Mouse (Mus musculus) gonadal fat pad, adult 2 months (tissue): ENCODE data around the gene Scaf11. TPM values are rescaled to one million over a fixed set of nuclear protein-coding genes. Genes with fewer than 3 reads are reported as not detected.
"Not testable (repeated sequence)": the region's sequence is repeated elsewhere in the genome, so short reads cannot be mapped to it uniquely, and the experiment has no call there.

Experiments used
- DNase-seq: peaks from one replicate; pipeline ENCODE4 v3.0.0-alpha.2; 2012; ENCODE audit warnings: low read depth
- polyA plus RNA-seq: library from polyadenylated mRNA; depleted of rRNA; stranded (reverse); fragments of >200 nt; gene quantifications from 2 replicates; pipeline ENCODE4 v1.2.3, GENCODE M21; 2012

Scaf11 gene
- polyA plus RNA-seq, 1 experiment = 19.9 TPM

DNA sequence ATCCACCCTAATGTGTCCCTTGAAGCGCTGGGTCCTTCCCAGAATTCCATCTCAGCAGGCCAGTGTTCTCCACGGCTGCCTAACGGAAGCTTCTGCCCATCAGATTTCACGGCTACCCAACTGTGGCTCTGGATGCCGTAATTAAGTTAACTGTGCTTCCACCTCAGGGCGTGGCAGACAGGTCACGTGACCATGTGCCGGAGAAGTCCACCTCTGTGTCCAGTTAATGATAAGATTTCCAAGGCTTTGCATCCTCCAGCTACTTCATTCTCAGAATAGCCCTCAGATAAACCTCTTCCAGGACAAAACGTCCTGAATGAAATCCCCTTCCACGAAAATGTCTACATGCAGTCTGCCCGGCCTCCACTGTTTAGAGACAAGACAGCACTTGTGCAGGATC is 4.4 kb upstream of the Scaf11 start:
- no peak for DNase-seq

DNA sequence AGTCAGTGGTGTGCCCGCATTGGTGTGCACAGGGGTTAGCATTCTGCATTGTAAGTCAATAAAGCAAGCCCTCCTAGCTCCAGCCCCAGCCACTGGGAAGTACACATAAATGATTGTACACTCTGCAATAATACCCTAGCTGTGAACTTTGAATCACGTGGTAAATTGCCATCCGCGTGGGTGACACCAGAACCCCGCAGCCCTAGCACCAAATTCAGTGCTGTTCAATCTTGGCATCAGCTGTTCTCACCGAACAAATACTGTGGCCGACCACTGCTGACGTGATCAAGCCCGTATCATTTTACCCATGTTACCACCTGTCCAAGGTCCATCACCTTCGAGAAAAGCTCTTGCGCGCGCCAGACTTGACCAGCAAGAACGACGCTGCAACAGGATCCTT is 3.2 kb upstream of the Scaf11 start:
- no peak for DNase-seq

DNA sequence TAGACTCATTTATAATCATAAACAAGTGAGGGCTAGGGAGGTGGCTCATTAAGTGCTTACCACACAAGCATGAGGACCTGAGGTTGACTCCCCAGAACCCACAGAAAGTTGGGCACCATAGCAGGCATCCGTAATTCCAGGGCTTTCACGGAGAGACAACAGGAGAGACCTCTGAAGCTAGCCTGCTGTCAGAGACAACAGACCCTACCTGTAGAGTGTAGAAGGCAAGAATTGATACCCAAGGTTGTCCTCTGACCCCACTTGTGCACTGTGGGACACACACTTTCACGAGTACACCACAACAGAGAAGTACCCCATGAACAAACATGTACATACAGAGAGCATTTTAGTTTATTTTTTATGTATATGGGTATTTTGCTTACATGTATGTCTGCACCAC is 2.0 kb upstream of the Scaf11 start:
- no peak for DNase-seq

DNA sequence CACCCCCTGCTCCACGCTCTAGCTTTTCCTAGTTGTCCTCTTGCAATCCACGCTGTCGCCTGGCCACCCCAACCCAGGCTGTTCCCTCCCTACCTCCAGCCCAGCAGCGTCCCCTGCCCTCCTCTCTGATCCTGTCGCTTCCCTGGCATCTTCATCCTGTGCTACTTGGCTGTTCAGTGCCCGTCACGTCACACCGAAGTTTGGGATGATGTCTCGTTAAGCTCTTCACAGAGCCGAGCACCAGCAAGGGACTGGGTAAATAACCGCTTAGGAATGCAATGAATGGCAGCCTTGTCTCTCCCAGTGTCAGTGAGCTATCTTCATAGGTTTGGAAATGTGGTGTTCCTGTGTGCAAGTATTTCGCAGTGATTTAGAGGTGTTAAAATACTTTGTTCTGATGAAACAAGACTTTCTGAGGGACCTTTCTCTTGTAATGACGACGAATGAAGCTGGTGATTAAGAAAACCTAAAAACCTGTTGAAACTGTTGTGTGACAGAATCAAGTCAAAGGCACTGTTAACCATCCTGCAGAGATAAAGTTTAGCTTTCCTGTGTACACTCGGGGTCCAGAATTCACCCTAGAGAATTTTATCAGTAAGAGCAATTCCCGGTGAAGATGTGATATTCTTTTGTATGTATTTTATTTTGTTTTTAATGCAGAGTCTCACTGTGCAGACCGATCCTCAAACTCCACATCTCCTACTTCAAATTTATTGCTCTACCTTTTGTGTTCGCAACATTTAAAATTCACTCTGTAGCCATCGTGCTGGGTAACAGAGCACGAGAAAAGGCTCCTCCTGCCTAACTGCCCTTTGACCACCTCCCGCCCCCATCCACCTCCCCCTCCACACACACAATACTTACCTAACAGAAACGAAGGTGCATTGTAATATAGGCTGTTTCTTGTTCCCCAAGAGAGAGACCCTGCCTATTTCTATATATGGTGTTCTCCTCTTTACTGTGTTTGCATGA is 1.2 kb upstream of the Scaf11 start:
- no peak for DNase-seq

DNA sequence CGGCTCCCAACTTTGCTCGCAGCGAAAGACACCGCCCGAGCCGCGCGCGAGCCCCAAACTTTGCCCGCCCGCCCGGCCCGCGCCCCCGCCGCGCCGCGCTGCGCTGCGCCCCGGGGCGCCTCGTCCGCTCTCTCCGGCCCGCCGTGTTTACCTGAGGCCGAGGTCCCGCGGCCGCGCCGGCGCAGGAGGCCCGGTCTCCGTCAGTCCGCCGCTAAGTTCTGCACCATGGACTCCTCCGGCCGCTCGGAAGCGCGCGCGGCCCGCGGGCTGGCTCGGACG is 253 bp downstream of the Scaf11 start:
- no peak for DNase-seq

DNA sequence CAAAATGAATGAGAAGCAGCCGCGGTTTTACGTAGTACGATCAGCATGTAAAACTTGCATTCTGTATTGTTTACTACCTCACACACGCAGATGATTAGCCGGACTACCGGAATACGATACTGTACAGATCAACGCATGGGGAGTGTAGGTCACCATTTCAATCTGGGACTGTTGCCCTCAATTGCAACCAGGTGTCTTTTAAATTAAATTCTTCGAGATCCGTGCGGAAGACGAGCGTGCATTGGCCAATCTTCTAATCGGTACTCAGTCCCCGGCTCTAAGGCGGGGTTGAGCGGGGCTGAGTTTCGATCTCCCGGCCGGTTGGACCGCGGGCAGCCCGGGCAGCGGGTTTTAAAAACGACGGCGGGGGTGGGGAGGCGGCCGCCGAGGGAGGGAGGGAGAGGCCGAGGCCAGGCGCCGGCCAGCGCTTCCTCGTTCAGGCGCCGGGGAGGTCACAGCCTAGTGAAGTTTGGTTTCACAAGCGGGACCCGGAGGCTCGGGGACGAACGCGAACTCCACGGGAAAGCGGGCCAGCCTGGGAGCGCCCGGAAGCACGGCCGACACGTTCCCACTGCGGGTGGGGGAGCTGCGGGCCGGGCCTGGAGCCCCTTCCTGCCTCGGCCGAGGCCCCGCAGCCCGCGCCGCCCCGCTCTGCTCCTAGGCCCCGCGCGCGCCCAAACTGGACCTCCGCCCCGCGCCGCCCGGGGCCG is 747 bp downstream of the Scaf11 start:
- no peak for DNase-seq

DNA sequence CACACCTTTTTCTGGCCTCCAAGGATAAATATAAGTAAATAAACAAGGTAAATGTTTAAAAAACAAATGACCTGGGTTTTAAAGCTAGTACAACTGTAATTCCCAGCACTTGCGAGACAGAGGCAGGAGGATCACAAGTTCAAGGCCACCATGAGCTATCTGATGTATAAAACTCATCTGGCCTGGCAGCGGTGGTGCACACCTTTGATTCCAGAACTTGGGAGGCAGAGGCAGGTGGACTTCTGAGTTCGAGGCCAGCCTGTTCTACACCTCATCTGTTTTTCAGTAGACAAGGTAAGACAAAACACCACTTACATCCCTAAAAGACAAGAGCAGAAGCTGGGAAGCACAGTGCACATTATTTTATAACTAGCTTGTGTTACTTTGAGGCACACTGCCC is 2.4 kb downstream of the Scaf11 start:
- DNase-seq = no peak

DNA sequence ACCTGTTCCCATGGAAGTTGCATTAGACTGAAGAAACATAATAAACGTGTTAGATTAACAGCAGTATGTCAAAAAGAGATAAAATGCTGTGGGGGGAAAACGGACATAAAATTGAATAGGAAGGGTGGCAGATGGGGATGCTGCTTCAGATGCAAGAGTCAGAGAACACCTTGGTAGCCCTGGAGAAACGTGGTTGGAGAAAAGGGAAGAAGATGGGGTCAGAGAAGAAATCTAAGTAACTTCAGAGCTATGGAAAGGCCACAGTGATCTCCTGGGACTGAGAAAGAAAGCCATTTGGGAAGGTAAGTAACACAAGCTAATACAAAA is 3.3 kb downstream of the Scaf11 start:
- DNase-seq = no peak

DNA sequence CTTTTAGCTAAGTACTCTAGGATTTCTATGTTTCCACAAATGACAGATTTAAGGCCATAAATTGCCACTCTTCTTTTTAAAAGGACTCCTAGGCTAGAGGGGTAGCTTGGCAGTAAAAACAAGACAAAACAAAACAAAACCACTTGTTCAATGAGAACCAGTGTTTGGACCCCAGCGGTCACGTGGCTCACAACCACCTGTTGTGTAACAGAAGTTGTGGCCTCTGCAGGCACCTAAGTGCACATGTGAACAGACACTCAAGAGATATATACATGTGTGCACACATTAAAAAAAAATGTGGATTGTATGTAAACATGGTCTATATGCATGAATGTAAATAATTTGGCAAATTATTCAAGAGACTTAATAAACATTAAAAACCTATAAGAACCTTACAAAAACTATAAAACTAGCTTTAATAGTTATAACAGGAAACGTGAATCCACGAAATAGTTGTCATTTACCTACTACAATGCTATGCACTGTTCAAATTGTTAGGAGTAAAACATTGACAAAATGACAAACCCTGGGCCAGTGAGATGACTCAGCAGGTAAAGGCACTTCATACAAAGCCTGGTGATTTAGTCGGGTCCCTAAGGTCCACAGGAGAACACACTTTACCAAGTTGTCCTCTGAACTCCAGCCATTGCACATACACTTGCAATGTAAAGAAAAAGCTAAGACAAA is 3.8 kb downstream of the Scaf11 start:
- DNase-seq = no peak

DNA sequence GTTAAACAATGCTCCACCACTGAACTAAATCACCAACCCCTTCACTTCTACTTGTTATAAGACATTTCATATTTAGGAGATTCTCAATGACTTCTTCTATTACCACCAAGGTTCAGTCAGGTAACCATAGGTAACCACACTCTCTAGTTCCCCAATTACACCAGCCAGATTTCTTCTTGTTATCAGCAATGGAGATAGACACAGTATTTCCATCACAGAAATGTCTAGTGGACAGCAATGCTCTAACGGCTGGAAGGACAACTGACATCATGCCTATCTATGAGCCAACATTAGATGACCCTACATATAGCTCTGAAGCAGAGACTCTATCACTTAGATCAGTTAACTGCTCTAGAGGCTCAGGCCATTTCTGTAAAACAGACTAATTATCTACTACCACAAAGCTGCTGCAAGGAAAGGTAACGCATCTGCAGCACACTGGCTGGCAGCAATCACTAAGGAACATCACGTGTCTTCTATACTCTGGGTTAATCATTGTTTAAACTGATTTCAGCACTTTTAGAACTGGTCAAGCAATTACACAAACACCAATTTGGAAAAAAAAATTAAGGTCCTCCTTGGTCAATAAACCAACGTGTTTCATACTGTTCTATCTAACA is 4.9 kb downstream of the Scaf11 start:
- no peak for DNase-seq

DNA sequence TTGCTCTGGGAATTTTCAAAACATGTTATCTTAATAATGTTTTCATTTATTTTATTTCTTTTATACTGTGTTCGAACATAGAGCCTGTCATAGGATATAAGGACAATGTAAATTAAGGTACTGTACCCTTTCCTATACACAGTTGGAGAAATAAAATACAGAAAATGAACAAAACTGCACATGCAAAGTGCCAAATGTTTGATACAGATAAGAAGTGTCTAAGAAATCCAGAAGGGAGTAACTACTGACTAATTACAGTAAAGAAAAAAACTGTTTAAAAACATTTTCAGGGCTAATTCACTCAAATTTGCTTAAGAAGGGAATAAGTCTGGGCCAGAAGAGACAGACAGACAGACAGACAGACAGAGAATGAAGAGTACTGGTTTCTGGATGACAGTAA is 7.3 kb downstream of the Scaf11 start:
- no peak for DNase-seq

DNA sequence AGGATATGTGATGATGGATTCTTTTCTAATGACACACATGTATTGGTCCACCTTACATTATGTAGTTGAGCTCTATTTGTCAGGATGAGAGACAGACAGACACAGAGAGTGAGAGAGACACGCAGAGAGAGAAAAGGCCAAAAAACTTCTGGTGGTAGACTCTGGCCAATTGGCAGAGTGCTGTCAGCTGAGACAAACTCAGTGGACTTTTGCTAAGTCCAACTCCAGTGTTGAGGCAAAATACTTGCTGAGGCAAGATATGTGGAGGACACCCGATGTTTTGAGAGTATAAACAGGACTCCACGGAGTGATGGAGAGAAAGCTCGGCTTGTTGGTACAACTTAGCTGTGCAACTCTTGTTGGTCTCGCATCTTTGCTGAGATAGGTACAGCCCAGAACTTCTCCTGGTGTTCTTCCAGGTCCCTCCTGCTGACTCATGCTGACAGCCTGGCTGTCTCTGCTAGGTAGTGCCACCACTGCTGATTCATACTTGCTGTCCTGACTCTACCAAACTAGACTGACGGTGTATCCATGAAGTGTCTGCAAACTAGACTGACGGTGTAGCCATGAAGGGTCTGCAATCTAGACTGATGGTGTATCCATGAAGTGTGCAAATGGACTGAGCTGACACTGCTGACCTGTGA is 11.9 kb downstream of the Scaf11 start:
- no peak for DNase-seq

DNA sequence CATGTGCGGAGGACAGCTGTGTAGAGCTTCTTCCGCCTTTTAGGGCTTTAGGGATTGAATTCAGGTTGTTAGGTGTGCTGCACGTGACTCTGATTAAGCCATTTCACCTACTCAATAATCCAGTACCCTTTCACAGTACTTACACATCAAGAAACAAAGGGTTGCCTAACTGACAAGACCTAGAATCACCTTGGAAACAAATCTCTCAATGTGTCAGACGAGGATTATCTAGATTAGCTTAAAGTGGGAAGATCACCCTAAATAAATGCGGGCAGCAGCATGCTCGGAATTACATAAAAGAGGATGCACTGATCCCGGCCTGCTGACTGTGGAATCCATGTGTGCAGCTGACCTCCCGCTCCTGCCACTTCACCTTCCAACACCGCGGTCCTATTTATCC is 13.9 kb downstream of the Scaf11 start:
- DNase-seq = peak; percentile 94

DNA sequence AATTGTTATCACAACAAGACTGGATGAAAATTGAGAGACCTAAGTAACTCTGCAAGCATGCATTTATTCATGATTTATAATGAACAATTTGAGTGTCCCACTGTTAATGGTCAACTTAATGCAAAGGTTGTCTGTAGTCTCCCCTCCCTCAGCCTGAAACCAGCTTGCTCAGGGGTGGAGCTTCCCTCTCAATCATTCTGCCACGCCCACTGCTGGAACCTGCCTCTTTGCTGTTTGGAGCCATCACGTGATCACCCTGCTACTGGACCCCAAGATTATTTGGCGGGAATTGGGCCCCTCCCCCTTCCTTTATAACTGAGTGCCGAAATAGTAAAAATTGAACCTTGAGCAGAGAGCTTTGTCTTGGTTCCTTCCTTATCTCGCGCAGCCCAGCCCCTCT is 19.2 kb downstream of the Scaf11 start:
- not testable (repeated sequence) for DNase-seq

DNA sequence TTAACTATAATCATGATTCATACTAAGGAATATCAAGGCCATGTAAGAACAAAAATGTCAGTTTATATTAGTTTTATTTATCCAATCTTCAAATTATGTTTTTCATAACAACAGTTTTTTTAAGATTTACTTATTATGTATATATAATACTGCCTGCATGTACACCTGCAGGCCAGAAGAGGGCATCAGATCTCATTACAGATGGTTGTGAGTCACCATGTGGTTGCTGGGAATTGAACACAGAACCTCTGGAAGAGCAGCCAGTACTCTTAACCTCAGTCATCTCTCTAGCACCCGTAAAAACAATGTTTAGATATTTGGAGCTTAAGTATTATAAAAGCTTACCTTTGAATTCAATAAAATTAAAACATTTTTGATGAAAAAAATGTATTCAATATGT is 26.4 kb downstream of the Scaf11 start:
- no peak for DNase-seq

DNA sequence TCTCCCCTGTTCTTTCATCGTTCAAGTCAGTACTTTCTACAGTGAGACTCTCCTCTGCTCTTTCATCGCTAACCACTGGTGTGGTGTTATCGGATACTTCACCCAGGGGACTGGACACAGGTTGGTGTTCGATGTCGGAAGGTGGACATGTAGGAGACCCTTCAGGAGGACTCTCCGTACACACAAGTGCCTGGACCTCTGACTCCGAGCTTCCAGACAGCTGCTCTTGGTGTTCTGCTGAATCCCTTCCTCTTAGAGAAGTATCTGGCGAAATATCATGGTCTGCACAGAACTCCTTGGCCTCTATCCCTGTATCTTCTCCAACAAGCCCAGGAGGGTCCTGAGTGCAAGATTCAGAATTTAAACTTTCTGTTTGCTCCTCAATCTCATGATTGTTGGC is 40.7 kb downstream of the Scaf11 start:
- no peak for DNase-seq

DNA sequence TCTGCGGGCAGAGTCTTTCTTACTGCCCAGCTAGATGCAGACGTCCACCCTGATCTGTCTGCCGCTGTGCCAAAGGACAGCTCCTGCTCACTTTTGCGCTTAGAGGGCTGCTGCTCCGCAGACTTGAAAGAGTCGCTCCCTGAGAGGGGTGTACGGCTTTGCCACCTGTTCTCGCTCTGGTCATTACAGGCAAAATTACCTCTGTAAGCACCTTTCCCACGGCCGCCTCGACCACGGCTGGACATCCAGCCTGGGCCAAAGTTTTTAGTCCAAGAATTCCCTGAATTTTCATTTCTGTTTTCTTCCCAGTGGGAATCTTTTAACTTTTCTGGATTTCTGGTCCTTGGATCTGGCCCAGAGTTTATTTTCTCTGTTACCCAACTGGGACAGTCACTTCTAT is 42.5 kb downstream of the Scaf11 start:
- DNase-seq = no peak

DNA sequence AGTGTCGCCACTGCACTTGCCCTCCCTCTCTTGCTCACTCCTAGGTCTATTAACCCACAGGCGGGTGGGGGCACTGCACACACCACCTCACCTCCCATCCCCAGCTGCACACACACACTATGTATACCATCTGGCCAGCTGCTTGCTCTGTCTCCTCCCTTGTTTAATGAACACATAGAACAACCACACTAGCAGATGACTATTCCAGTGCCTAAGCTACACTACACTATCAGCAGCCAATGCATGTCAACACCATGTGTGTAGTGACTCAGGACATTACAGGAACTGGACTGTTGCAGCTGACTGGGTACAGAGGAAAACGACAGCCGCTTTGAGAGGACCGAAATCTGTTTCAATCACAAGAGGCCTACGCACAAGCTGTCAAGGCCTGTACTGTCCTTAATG is 51.9 kb downstream of the Scaf11 start:
- no peak for DNase-seq

DNA sequence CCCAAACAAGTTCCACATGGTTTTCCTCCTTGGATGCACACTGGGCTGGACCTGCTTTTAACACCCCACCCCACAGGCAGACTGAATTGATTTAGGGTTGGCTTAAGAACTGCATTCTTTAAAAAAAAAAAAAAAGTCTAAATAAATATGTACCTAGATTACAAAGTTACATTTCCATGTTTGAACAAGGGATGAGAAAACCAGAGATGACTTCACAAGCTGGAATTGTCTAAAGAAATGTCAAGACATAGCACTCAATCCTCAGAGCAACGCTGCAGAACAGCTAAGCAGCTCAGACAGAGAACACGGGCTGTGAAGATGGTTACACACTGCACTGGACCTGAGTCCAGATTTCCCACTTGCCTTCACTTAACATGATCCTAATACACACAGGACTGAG is 53.5 kb downstream of the Scaf11 start:
- DNase-seq = no peak

DNA sequence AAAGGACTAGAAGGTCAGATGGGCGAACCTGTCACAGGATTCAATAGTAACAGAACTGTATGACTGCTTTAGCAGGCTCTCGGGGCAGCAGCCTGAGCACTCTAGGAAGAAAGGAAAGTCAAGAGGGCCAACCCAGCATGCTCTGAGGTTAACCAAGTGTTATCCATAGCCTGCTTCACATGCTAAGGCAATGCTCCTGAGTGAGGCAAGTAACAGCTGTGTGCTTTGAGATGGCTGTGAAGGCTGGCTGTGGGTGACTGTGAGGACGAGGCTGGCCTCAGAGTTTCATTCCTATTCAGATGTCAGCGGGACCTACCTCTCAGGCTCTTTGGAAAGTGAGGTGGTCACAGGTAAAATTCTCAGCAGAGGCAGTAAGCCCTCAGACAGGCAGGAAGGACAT is 54.4 kb downstream of the Scaf11 start:
- DNase-seq = no peak

DNA sequence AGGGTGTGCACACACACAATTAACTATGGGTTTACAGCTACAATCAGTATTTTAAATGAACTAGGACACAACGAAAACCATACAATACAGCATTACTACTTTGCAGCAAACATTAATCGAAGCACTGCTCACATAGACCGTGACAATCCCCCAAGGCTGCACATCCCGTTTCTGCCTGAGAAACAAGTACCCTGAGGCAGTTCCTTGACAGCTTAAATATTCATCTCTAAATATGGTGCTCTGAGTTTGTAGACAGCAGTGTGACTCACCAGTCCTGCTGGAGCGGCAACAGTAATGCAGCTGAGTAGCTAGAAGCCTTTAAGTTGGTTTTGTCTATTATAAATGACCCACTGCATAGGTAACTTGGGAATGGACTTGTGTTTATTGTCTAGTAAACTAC is 55.1 kb downstream of the Scaf11 start:
- no peak for DNase-seq

DNA sequence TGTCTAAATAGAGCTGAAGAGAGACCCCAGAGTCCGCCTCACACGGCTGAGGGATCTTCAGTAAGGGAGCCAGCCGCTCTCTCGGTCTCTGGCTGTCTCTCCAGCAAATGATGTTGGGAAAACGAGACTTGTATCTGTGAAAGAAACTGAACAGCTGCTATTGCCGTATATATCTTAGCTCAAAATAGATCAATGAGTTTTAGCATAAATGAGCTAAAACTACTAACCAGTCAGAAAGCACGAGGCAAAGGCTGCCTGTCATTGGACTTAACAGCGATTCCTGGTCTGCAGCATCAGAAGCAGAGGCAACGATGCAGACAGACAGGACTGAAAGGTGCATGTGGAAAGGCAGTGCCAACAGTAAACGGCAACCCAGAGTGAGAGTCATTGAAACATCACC is 62.3 kb downstream of the Scaf11 start:
- no peak for DNase-seq
